Mouse (Mus musculus): ENCODE measurements around the gene D630023F18Rik. TPM values are rescaled to one million over a fixed set of nuclear protein-coding genes. Genes with fewer than 3 reads are reported as not detected.
A peak's percentile ranks its signal among the peaks of the same experiment; 100 is the strongest.

The D630023F18Rik gene
- 0.14 and 0.24 TPM in 2 replicates for polyA plus RNA-seq (2016; fragmentation: Nextera tagmentation; extraction: Ambion mirVana)

- WGBS: 20% methylated on average over 9 of the region's 9 CpGs
- Histone ChIP-seq H3K4me3 (replicated peaks) (peak within 1 kb of the TSS; percentile 10), H3K36me3 (no peaks in the 10 kb centered on the region), H3K4me2 (peak within 1 kb of the TSS; percentile 40), H3K27ac (no peak within 1 kb of the TSS), H3K27me3 (no peaks in the 10 kb centered on the region), H3K9ac (replicated peaks) (no peak within 1 kb of the TSS), H3K9me3 (no peaks in the 10 kb centered on the region), H3K4me1 (replicated peaks) (no peaks in the 10 kb centered on the region; the same call in 1 of the 2 replicates)
- ATAC-seq (ENCODE audit: insufficient number of reproducible peaks, insufficient read depth, low FRiP score, low TSS enrichment, low read depth): no peak
Measured at GRCm38 (mm10) chr1:65122574-65123372, at the start of gene D630023F18Rik. Gene D630023F18Rik, minus strand, starts transcription at chr1:65123214.

GRCm38 (mm10) chr1:65171579-65171978 is 48.6 kb upstream of the D630023F18Rik start:
- 88% methylated on average over 4 of the region's 4 CpGs for WGBS
- no peak overlapping the region for H3K4me3 ChIP-seq (replicated peaks)
- no peaks in the 10 kb centered on the region for H3K9me3 ChIP-seq
- H3K4me2 ChIP-seq: no peak overlapping the region
- peaks cover 6% of the 10 kb centered on the region for H3K4me1 ChIP-seq (replicated peaks)
- H3K27ac ChIP-seq: no peak overlapping the region
- H3K9ac ChIP-seq (replicated peaks): no peak overlapping the region
- no peak for ATAC-seq (ENCODE audit: insufficient number of reproducible peaks, insufficient read depth, low FRiP score, low TSS enrichment, low read depth)
- peaks cover 79% of the 10 kb centered on the region for H3K36me3 ChIP-seq
- no peaks in the 10 kb centered on the region for H3K27me3 ChIP-seq

GRCm38 (mm10) chr1:65169947-65170346 is 46.9 kb upstream of the D630023F18Rik start:
- peaks cover 94% of the 10 kb centered on the region for H3K36me3 ChIP-seq

GRCm38 (mm10) chr1:65169536-65169935 is 46.5 kb upstream of the D630023F18Rik start:
- no peak overlapping the region for H3K4me3 ChIP-seq (replicated peaks)
- H3K27ac ChIP-seq: no peak overlapping the region
- H3K9ac ChIP-seq (replicated peaks): no peak overlapping the region
- no peaks in the 10 kb centered on the region for H3K9me3 ChIP-seq
- no peak overlapping the region for H3K4me2 ChIP-seq
- ATAC-seq (ENCODE audit: insufficient number of reproducible peaks, insufficient read depth, low FRiP score, low TSS enrichment, low read depth): no peak
- WGBS: 91% methylated on average over 7 of the region's 7 CpGs
- H3K27me3 ChIP-seq: no peaks in the 10 kb centered on the region
- peaks cover 95% of the 10 kb centered on the region for H3K36me3 ChIP-seq
- H3K4me1 ChIP-seq (replicated peaks): no peaks in the 10 kb centered on the region

More at GRCm38 (mm10) chr1:65169947-65170346, 46.9 kb upstream of the D630023F18Rik start:
- Histone ChIP-seq H3K4me2 (no peak overlapping the region), H3K27ac (no peak overlapping the region), H3K4me3 (replicated peaks) (no peak overlapping the region), H3K27me3 (no peaks in the 10 kb centered on the region), H3K9ac (replicated peaks) (no peak overlapping the region), H3K4me1 (replicated peaks) (no peaks in the 10 kb centered on the region), H3K9me3 (no peaks in the 10 kb centered on the region)
- no peak for ATAC-seq (ENCODE audit: insufficient number of reproducible peaks, insufficient read depth, low FRiP score, low TSS enrichment, low read depth)
- 92% methylated on average over 5 of the region's 5 CpGs for WGBS

- no peak overlapping the region for H3K27ac ChIP-seq
- H3K4me1 ChIP-seq (replicated peaks): no peaks in the 10 kb centered on the region
- no peak overlapping the region for H3K4me2 ChIP-seq
- ATAC-seq (ENCODE audit: insufficient number of reproducible peaks, insufficient read depth, low FRiP score, low TSS enrichment, low read depth): no peak
- 88% methylated on average over 1 of the region's 1 CpGs for WGBS
- H3K36me3 ChIP-seq: peaks cover 95% of the 10 kb centered on the region
- H3K9me3 ChIP-seq: no peaks in the 10 kb centered on the region
- no peak overlapping the region for H3K4me3 ChIP-seq (replicated peaks)
- H3K9ac ChIP-seq (replicated peaks): no peak overlapping the region
- H3K27me3 ChIP-seq: no peaks in the 10 kb centered on the region
Measured at GRCm38 (mm10) chr1:65167496-65167895, 44.5 kb upstream of the D630023F18Rik start.

- 86% methylated on average over 1 of the region's 1 CpGs for WGBS
- Histone ChIP-seq H3K4me2 (no peak overlapping the region), H3K27ac (no peak overlapping the region), H3K27me3 (no peaks in the 10 kb centered on the region), H3K4me1 (replicated peaks) (no peaks in the 10 kb centered on the region), H3K4me3 (replicated peaks) (no peak overlapping the region), H3K36me3 (peaks cover 90% of the 10 kb centered on the region), H3K9ac (replicated peaks) (no peak overlapping the region), H3K9me3 (no peaks in the 10 kb centered on the region)
- no peak for ATAC-seq (ENCODE audit: insufficient number of reproducible peaks, insufficient read depth, low FRiP score, low TSS enrichment, low read depth)
Measured at GRCm38 (mm10) chr1:65162210-65162609, 39.2 kb upstream of the D630023F18Rik start.

GRCm38 (mm10) chr1:65156111-65156510 is 33.1 kb upstream of the D630023F18Rik start:
- ATAC-seq (ENCODE audit: insufficient number of reproducible peaks, insufficient read depth, low FRiP score, low TSS enrichment, low read depth): no peak
- no peaks in the 10 kb centered on the region for H3K4me1 ChIP-seq (replicated peaks)
- H3K4me2 ChIP-seq: no peak overlapping the region
- no peaks in the 10 kb centered on the region for H3K27me3 ChIP-seq
- no peak overlapping the region for H3K9ac ChIP-seq (replicated peaks)
- peaks cover 33% of the 10 kb centered on the region for H3K36me3 ChIP-seq
- WGBS: 91% methylated on average over 5 of the region's 5 CpGs
- no peaks in the 10 kb centered on the region for H3K9me3 ChIP-seq
- H3K4me3 ChIP-seq (replicated peaks): no peak overlapping the region
- no peak overlapping the region for H3K27ac ChIP-seq

- ATAC-seq (ENCODE audit: insufficient number of reproducible peaks, insufficient read depth, low FRiP score, low TSS enrichment, low read depth): no peak
- no peak overlapping the region for H3K9ac ChIP-seq (replicated peaks)
Measured at GRCm38 (mm10) chr1:65154814-65155213, 31.8 kb upstream of the D630023F18Rik start.

GRCm38 (mm10) chr1:65147971-65148370 is 25.0 kb upstream of the D630023F18Rik start:
- H3K27me3 ChIP-seq: no peaks in the 10 kb centered on the region
- no peaks in the 10 kb centered on the region for H3K4me1 ChIP-seq (replicated peaks)
- H3K27ac ChIP-seq: no peak overlapping the region
- no peak for ATAC-seq (ENCODE audit: insufficient number of reproducible peaks, insufficient read depth, low FRiP score, low TSS enrichment, low read depth)
- WGBS: 82% methylated on average over 3 of the region's 3 CpGs
- no peak overlapping the region for H3K4me3 ChIP-seq (replicated peaks)
- no peaks in the 10 kb centered on the region for H3K9me3 ChIP-seq
- no peak overlapping the region for H3K4me2 ChIP-seq
- H3K36me3 ChIP-seq: no peaks in the 10 kb centered on the region
- no peak overlapping the region for H3K9ac ChIP-seq (replicated peaks)

More at GRCm38 (mm10) chr1:65154814-65155213, 31.8 kb upstream of the D630023F18Rik start:
- Histone ChIP-seq H3K9me3 (no peaks in the 10 kb centered on the region), H3K36me3 (peaks cover 20% of the 10 kb centered on the region), H3K27me3 (no peaks in the 10 kb centered on the region), H3K4me2 (no peak overlapping the region), H3K27ac (no peak overlapping the region), H3K4me3 (replicated peaks) (no peak overlapping the region), H3K4me1 (replicated peaks) (no peaks in the 10 kb centered on the region)

- Histone ChIP-seq H3K4me3 (replicated peaks) (no peak overlapping the region), H3K4me2 (no peak overlapping the region), H3K36me3 (no peaks in the 10 kb centered on the region), H3K27me3 (no peaks in the 10 kb centered on the region), H3K9ac (replicated peaks) (no peak overlapping the region), H3K9me3 (no peaks in the 10 kb centered on the region), H3K4me1 (replicated peaks) (no peaks in the 10 kb centered on the region), H3K27ac (no peak overlapping the region)
- 93% methylated on average over 5 of the region's 5 CpGs for WGBS
- ATAC-seq (ENCODE audit: insufficient number of reproducible peaks, insufficient read depth, low FRiP score, low TSS enrichment, low read depth): no peak
Measured at GRCm38 (mm10) chr1:65147326-65147725, 24.3 kb upstream of the D630023F18Rik start.

- no peak for ATAC-seq (ENCODE audit: insufficient number of reproducible peaks, insufficient read depth, low FRiP score, low TSS enrichment, low read depth)
- no peaks in the 10 kb centered on the region for H3K27me3 ChIP-seq
- no peak overlapping the region for H3K27ac ChIP-seq
- no peaks in the 10 kb centered on the region for H3K4me1 ChIP-seq (replicated peaks)
- no peaks in the 10 kb centered on the region for H3K9me3 ChIP-seq
- no peak overlapping the region for H3K9ac ChIP-seq (replicated peaks)
- H3K4me3 ChIP-seq (replicated peaks): no peak overlapping the region
- 57% methylated on average over 2 of the region's 2 CpGs for WGBS
- H3K36me3 ChIP-seq: no peaks in the 10 kb centered on the region
- H3K4me2 ChIP-seq: no peak overlapping the region
Measured at GRCm38 (mm10) chr1:65146601-65147000, 23.6 kb upstream of the D630023F18Rik start.

- no peaks in the 10 kb centered on the region for H3K27me3 ChIP-seq
- no peak overlapping the region for H3K4me2 ChIP-seq
- no peaks in the 10 kb centered on the region for H3K36me3 ChIP-seq
- no peak overlapping the region for H3K9ac ChIP-seq (replicated peaks)
- no peak overlapping the region for H3K4me3 ChIP-seq (replicated peaks)
- no peaks in the 10 kb centered on the region for H3K4me1 ChIP-seq (replicated peaks)
- H3K9me3 ChIP-seq: no peaks in the 10 kb centered on the region
- 79% methylated on average over 2 of the region's 2 CpGs for WGBS
- no peak overlapping the region for H3K27ac ChIP-seq
- no peak for ATAC-seq (ENCODE audit: insufficient number of reproducible peaks, insufficient read depth, low FRiP score, low TSS enrichment, low read depth)
Measured at GRCm38 (mm10) chr1:65144783-65145182, 21.8 kb upstream of the D630023F18Rik start.
